Mouse (Mus musculus) inflammation-experienced regulatory T-cells, adult 16 weeks (primary cell): ENCODE measurements around the gene Spata13. TPM values are rescaled to one million over a fixed set of nuclear protein-coding genes. Genes with fewer than 3 reads are reported as not detected.

Experiments
- polyA plus RNA-seq: library from polyadenylated mRNA; unstranded; fragments of 100-300 nt; shearing (Covaris generic); gene quantifications from one replicate; pipeline ENCODE4 v1.2.1, GENCODE M21; 2017

The Spata13 gene
- 240 TPM for polyA plus RNA-seq

DNA sequence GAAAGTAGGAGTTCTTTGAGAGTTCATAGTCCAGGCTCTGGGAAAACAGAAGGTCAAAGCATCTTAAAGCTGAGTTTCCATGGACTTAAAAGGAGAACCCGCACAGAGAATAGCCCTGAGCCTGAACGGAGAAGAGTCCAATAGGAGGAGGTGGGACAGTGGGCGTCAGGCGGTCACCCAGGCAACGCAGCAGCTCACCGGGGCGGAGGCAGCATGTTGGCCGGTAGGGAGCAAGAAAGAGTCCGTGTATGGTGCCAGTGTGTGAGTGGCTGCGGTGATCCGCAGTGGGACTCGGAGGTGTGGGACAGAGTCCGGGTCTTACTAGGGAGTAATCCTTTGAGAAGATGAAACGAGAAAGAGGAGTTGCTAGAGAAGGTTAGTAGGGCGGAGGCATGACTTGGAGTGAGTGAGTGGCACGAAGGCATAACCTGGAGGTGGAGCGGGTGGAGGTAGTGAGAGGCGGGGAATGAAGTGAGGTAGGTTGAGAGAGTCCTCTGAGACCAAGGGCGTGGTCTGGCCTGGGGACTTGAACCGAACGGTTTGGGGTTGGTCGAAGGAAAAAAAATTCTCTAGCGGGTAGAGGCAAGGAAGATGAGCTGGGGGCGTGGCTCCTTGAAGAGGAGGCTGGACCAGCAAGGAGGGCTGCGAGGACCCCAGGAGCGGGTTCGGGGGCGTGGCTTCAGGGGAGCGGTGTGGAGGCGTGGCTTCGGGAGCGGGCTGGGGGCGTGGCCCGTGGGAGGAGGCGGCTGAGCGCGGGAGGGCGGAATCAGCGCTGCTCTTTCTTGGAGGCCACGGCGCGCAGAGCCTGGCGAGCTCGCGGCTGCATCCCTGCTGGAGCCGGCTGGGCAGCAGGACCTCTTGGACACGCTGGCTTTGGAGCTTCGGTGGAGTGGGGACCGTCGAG lies at the start of gene Spata13:
Spata13 (plus strand) TSS at position 41 of the 904 bp plus-strand sequence.

DNA sequence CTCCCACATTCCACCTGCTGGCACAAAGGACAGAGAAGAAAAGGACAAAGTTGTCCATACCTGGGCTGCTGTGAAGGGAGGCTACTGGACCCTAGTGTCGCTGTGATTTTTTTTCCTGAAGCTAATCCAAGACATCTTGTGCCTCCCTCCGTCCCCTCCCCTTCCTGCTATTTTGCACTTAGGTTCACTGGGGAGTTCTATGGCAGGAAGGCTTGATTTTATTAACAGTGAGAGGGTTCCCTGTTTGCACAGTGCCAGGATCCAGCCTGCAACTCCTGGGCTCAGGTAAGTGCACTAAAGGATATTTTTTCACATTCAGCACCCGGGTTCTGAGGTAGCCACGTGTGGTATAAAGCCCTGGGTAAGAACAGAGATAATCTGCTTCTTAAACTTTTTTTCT lies 134.1 kb downstream of the Spata13 start, which contains the start of gene C1qtnf9:
C1qtnf9 (plus strand) TSS at position 251 of the 400 bp plus-strand sequence.

DNA sequence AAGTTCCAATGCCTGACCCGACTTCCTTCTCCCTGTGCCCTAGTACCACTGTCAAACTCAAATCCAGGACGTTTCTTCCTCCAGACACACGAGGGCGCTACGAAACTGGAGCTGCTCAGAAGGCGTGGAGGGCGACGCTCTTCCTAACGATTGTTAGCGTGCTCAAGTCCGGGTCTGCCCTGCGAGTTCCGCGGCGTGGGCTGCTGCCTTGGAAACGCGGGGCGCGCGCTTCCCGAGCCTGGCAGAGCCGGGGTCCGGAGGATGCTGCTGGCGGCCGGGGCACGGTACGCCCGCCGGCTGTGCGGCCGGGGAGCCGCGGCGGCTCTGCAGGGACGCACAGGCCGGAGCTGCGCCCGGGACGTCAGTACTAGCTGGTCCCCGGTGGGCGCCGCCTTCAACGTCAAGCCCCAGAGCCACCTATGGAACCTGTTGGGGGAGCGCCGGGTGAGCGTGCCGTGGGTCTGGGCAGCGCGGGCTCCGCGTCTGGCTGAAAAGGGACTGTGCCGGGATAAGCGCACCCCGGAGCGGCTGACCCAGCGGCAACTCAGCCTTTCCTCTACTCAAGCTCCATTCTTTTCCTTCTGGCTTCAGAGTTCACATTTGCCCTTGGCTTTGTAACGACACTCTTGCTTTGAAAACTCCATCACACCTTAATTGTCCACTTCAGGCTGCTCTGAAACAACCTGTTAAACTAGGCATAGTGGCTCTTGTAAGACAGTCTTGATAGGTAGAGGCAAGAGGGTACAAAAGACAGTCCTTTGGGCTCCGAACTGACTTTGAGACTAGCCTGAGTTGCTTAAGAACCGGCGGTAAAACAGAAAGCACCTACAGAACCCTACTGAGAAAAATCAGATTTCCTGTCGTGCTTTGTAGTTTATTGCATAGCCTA lies 150.9 kb downstream of the Spata13 start, which contains the start of gene Mipep:
Mipep (plus strand) TSS at position 147 of the 889 bp plus-strand sequence.

Other genes with a start within 250 kb of the Spata13 start
- 0.40 TPM for gene C1qtnf9, start 134.1 kb downstream of the Spata13 start, polyA plus RNA-seq
- 3.7 TPM for gene Mipep, start 150.6 kb downstream of the Spata13 start, polyA plus RNA-seq